Mouse (Mus musculus) megakaryocyte, adult 5-6 weeks (primary cell): ENCODE data around the gene Serpinb6a. TPM values are rescaled to one million over a fixed set of nuclear protein-coding genes. Genes with fewer than 3 reads are reported as not detected.

Experiments used
- ATAC-seq: 2 replicates; pipeline ENCODE4 v1.8.0; 2016; ENCODE audit warnings: mild to moderate bottlenecking, inconsistent platforms; ENCODE audit not compliant: poor library complexity, severe bottlenecking
- total RNA-seq, 2 experiments: library from RNA; stranded (forward) in 1 of 2; stranded (reverse) in 1 of 2; fragments of 153-499, 151-499 nt in 1 of 2; fragments of 221-1000, 200-1000 nt in 1 of 2; gene quantifications; 2 replicates each; pipeline versions ENCODE4 v1.2.3 to v1.2.4; 2015 to 2017

The Serpinb6a gene
- total RNA-seq, 2 experiments from 2014 or later = 17.8 to 19.6 TPM

GRCm38 (mm10) chr13:33921699-33922098 lies 80.9 kb downstream of the Serpinb6a start:
- no peak for ATAC-seq

GRCm38 (mm10) chr13:33921041-33921440 lies 81.6 kb downstream of the Serpinb6a start:
- ATAC-seq = no peak

- ATAC-seq = no peak
Observed at GRCm38 (mm10) chr13:33906821-33907220, 95.8 kb downstream of the Serpinb6a start.

- ATAC-seq = no peak
Observed at GRCm38 (mm10) chr13:33905176-33905954, 97.2 kb downstream of the Serpinb6a start, which contains the start of gene Serpinb6c. TSS of gene Serpinb6c (minus strand) at chr13:33905708.

- no peak for ATAC-seq
Observed at GRCm38 (mm10) chr13:33903290-33903689, 99.3 kb downstream of the Serpinb6a start.

- no peak for ATAC-seq
Observed at GRCm38 (mm10) chr13:33894207-33894606, 108.4 kb downstream of the Serpinb6a start.

Other genes with a start within 250 kb of the Serpinb6a start
- gene Serpinb6e, start 159.4 kb downstream of the Serpinb6a start, total RNA-seq (2015) = not detected in 2 replicates
- gene Serpinb6e, start 159.4 kb downstream of the Serpinb6a start, total RNA-seq (2017) = not detected in 2 replicates
- not detected in 2 replicates for gene Serpinb6c, start 97.1 kb downstream of the Serpinb6a start, total RNA-seq (2015)
- not detected in 2 replicates for gene Serpinb6c, start 97.1 kb downstream of the Serpinb6a start, total RNA-seq (2017)
- gene Nqo2, start 38.1 kb downstream of the Serpinb6a start, total RNA-seq (2015) = 93.7 and 94.6 TPM in 2 replicates
- 77.5 and 81.5 TPM in 2 replicates for gene Nqo2, start 38.1 kb downstream of the Serpinb6a start, total RNA-seq (2017)
- 45.6 and 50.8 TPM in 2 replicates for gene Ripk1, start 431 bp downstream of the Serpinb6a start, total RNA-seq (2015)
- 56.9 and 57.3 TPM in 2 replicates for gene Ripk1, start 431 bp downstream of the Serpinb6a start, total RNA-seq (2017)
- 33.3 and 47.8 TPM in 2 replicates for gene Bphl, start 34.8 kb upstream of the Serpinb6a start, total RNA-seq (2015)
- 13.9 and 17.1 TPM in 2 replicates for gene Bphl, start 34.8 kb upstream of the Serpinb6a start, total RNA-seq (2017)
- 11.6 and 12.8 TPM in 2 replicates for gene Tubb2a, start 75.2 kb upstream of the Serpinb6a start, total RNA-seq (2015)
- gene Tubb2a, start 75.2 kb upstream of the Serpinb6a start, total RNA-seq (2017) = 21.4 and 34.0 TPM in 2 replicates
- not detected in 2 replicates for gene Tubb2b, start 127.7 kb upstream of the Serpinb6a start, total RNA-seq (2015)
- 0.15 and 0.53 TPM in 2 replicates for gene Tubb2b, start 127.7 kb upstream of the Serpinb6a start, total RNA-seq (2017)
- 54.0 and 59.5 TPM in 2 replicates for gene Psmg4, start 160.2 kb upstream of the Serpinb6a start, total RNA-seq (2015)
- 182 TPM in 2 replicates for gene Psmg4, start 160.2 kb upstream of the Serpinb6a start, total RNA-seq (2017)